Mouse (Mus musculus) right cerebral cortex, postnatal 14 days (tissue): Measurements from ENCODE around the gene Lurap1.

Source experiments
- DNase-seq: peaks from one replicate; pipeline ENCODE4 v3.0.0; 2022

Gene Lurap1

DNA sequence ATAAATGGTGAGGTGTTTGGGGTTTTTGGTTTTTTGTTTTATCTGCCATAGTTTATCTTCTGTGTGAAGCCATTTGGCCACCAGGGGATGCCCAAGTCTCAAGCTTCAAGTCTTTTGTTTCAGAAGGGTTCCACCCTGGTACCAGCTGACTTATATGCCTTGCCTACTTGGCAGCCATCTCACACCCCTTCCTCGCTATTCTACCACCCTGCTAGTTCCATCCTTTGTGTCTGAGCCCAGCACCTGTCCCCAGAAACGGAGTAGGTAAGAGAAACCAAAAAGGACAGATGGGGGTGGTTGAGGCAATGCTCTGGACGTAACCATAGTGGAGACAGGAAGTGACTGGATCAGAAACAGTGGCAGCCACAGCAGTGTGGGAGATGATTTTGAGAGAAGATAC lies 8.8 kb upstream of the Lurap1 start:
- DNase-seq, result peak; percentile 65

- no peak for DNase-seq
These were observed 6.7 kb upstream of the Lurap1 start for GRCm38 (mm10) chr4:116157882-116158281.

GRCm38 (mm10) chr4:116152702-116153101 lies 1.6 kb upstream of the Lurap1 start:
- DNase-seq, result no peak

GRCm38 (mm10) chr4:116150862-116151221 lies 296 bp downstream of the Lurap1 start:
- DNase-seq, result no peak

DNA sequence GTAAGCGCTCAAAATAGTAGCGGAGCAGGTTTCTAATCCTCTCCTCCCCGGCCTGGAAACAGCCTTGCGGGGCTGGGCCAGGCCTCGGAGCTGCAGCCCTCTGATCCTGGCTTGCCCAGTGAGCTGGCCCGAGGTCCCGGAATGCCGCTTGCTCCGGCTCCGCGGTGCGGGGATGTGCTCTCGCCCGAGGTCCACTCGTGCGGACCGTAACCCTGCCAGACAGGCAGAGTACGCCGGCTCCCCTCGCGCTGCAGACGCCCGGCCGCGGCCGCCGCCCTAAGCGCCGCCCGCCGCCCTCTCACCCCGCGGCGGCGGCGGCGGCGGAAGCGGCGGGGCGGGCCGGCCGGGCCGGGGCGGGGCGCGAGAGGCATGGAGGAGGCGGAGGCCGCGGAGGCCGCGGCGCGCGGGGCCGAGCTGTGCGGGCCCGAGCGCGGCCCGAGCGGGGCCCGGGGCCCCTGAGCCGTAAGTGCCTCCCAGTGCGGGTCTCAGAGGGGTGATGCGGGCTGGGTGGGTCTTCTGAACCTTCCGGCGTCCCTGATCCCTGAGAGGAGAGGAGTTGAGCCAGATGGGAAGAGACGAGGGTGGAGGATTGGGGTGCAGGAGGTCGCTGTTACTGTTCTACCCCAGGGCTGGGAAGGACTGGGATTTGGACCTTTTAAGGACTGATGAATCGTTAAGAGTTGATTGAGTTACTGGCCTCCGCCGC lies 829 bp downstream of the Lurap1 start:
- DNase-seq, result peak; percentile 58

GRCm38 (mm10) chr4:116149812-116150155 lies 1.4 kb downstream of the Lurap1 start:
- no peak for DNase-seq

DNA sequence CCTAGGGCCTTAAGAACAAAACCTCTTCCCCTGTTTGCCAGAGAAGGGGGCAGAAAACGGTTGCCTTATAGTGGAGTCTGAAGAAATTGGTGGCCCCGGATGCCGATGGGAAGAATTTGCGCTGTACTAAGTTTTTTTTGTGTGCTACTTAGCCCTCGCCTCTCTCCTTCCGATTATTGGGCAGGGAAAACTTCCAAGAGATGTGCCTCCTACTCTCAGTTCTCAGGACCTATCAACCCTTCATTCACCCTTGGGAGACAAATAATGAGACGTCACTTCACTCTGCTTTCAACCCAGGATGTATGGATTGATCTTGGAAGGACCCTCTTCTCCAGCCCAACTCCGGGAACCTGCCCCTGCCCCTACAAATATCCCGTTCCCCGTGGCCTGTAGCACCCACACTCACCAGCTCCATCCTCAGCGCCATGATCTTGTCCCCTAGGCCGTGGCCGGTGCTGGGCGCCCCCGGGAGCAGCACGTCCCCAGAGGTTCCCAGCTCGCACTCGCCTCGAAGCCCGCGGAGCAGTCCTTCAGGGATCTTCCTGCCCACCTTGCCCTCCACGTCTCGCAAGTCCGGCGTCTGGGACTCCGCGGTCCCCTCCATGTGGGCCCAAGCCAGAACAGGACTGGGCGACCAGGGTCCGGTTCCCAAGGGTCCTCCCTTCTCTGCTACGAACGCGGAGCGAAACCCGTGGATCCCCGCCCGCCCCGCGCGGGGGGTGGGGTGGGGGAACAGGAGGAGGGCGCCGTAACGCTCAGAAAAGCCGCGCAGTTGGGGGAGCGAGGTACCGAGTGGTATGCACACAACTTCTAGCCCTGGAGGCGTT lies 7.0 kb downstream of the Lurap1 start:
- peak; percentile 75 for DNase-seq

DNA sequence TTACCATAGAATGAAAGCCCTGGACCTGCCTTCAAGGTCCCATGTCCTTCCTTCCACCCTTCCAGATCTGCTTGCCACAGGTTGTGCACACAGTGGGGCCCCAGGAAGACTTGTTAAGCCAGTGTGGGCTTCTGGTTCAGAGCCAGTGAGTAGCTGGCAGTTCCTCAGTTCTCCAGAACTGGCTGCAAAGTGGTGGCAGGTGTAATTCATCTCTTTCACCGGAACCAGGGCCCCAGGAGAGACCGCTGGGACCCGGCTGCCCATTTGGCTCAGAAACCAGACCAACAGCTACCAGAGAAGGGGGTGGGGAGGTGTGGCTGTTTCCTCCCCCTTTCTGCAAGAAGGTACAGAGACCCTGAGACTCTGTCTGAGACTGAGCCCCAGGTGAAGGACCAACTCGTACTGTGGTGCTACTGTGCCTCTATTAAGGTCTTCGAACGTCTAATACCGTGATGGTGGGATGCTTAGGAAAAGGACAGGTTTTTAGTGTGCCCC lies 7.8 kb downstream of the Lurap1 start:
- DNase-seq, result no peak

- no peak for DNase-seq
These were observed 8.9 kb downstream of the Lurap1 start for GRCm38 (mm10) chr4:116142269-116142668.

- no peak for DNase-seq
These were observed 9.4 kb downstream of the Lurap1 start for GRCm38 (mm10) chr4:116141736-116142135.

DNA sequence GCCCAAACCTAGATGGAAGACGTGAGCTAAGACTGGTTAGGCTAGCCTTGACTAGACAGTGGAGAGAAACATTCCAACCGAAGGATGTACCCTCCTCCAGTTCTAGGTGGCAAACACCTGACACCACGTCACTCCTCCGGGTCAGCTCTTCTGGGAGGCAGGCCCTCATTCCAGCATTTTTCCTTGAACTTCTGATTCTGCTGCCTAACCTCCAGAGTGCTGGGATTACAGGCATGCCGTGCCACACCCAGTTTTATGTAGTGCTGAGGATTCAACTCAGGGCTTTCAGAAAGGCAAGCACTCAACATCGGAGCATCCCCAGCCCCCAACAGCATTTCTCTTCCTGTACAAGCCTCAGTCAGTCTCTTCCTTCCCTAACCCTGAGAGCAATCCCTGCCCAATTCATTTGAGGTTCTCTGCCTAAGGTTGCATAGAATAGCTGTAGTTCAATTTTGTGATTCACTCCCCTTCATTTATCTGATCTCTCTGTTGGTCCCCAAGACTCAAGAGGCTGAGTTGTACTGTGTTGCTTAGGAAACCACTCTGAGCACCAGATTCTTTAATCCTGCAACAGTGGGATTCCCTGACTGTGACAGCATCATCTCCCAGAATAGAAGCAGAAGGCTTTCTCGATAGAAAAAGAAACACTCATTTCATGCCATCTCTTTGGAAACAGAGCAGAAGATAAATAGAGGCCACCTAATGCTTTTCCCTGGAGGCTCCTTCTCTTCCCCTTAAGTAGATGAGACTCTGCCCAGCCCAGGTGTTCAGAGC lies 10.2 kb downstream of the Lurap1 start:
- no peak for DNase-seq

DNA sequence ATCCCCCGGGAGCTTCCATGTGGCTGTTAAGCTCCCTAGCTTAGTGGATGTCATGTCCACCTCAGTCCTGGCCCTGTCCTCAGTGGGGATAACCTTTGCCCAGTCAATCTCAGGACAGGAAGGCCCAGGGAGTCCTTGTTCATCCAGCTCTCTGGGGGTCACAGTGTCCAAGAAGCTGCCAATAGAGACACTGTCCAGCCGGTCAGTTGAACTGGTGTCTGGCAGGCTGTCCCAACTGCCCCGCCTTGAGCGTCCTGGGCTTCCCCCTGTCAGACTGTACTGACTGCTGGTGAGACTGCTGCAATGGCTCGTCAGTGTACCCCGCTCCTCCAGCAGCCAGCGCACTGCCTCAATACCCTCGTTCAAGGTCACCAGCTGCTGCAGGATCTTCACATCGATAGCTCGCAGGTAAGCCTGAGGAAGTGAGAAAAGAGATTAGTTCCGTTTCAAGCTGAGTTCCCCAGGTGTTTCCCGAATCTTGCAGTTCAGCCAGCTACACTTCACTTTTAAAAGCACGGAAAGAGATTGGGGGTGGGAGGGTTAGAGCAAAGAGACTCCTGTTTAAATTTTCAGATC lies 13.6 kb downstream of the Lurap1 start:
- no peak for DNase-seq

- no peak for DNase-seq
These were observed 16.1 kb downstream of the Lurap1 start for GRCm38 (mm10) chr4:116134990-116135389.

GRCm38 (mm10) chr4:116133126-116133525 lies 18.0 kb downstream of the Lurap1 start:
- no peak for DNase-seq

DNA sequence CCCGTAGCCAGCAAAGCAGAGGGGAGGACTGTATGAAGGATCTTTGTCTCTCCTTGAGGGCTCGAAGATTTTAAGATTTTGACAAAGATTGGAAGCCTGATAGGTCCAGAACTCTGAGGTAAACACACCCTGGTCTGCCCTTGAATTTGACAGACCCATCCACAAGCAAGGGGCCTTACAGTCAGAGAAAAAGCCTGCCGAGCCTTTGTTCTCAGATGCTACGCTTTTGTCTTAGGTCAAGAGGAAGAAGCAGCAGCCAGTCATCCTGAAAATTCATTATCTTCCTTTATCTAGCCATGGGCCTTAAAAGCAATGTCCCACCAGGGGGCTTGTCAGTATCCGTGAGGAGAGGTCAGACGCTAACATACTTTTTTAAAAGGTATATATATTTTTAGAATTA lies 23.2 kb downstream of the Lurap1 start:
- DNase-seq, result no peak

GRCm38 (mm10) chr4:116125803-116126386 lies 25.2 kb downstream of the Lurap1 start:
- DNase-seq, result no peak

DNA sequence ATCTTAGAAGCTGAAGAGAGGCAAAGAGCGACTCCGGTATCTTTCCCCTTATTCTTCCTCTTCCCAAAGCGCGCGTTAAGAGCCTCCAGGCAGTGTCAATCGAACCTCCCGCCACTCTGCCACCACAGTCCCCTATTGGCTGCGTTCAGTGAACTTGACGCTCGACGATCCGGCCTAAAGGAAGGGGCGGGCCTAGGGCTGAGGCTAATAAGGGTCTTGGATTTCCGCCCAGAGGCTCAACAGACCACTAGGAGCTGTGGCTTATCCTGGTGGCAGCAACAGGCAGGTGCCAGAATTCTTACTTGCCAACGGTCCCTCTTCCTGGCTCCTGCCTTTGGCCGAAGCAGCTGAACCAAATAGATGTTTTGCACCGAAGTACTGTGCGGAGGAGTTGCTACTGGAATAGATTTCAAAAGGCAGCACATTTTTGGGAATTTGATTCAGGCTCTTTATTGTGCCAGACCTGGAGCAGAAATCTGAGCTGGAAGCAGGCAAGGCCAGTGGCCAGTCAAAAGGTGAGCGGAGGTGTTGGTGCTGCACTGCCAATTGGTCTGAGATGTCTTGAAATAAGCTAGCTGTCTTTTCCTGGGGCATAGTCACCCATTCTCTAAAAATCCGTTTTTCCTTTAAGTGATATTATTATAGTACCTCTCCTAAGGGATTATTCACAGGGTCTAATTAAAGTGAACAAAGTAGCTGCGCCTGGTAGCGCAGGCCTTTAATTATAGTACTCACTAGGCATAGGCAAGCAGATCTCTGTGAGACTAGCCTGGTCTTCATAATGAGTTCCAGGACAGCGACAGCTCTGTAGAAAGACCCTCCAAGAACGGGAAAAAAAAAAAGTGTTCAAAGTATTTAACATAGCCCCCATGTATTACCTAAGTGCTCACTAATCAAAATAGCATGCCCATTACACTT lies 27.3 kb downstream of the Lurap1 start, which contains the start of the genes Rad54l and Pomgnt1:
TSS of gene Rad54l (minus strand) at position 89 of the 918 bp plus-strand sequence.
TSS of gene Pomgnt1 (plus strand) at position 239 of the 918 bp plus-strand sequence.
- peak; percentile 78 for DNase-seq

- DNase-seq, result no peak
These were observed 28.4 kb downstream of the Lurap1 start for GRCm38 (mm10) chr4:116122762-116123161.

DNA sequence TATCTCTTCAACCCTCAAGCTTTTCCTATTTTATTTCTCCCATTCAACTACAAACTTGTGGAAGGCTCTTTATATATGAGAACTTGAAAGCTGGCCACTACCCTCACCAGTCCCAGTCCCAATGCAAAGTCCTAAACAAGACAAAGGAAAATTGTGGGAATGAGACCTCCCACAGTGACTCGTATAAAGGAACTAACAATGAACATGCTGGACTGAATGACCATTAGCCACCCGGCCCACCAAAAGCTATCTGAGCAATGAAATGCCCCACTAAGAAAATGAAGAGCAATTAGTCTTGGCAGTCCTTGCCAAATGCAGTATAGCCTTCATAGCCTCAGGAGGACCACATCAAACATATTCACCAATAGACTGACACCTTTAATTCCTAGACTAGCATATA lies 39.7 kb downstream of the Lurap1 start:
- DNase-seq, result no peak

DNA sequence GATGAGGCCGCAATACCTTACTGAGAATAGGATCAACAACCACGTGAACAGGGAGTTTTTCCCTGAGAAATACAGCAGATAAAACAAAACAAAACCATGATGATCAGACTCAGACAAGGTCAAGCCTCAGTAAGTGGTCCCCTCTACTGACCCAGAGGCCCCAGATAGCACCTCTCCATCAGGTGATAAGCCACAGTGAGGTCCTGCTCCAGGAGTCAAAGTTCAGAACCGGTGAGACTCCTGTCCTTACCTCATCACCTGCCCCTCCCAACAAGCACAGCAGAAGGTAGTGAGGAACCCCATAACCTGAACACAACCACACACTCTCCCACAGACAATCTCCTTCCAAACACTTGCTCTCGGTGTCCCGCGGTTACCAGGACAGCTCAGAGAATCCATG lies 40.4 kb downstream of the Lurap1 start:
- DNase-seq, result no peak

DNA sequence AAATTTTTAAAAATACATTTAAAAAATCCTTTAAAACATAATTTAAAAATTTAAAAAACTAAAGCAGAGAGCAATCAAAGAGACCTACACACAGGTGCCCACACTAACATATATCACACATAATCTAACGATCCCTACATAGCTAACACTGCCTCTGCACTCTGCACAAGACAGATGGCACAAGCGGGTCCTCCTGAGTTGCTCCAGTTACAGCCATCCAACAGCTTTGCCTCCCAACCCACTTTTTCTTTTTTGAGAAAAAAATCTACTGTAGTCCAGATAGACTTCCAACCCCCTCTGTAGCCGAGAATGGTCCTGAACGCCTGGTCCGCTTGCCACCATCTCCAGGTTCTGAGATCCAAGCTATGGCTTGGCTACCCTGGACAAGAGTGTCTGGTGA lies 45.9 kb downstream of the Lurap1 start:
- no peak for DNase-seq
